Mouse (Mus musculus): Measurements from ENCODE around the gene Klrg1. TPM values are rescaled to one million over a fixed set of nuclear protein-coding genes. Genes with fewer than 3 reads are reported as not detected.

Klrg1 gene
- polyA plus RNA-seq, 1 experiment: 0.28 TPM

DNA sequence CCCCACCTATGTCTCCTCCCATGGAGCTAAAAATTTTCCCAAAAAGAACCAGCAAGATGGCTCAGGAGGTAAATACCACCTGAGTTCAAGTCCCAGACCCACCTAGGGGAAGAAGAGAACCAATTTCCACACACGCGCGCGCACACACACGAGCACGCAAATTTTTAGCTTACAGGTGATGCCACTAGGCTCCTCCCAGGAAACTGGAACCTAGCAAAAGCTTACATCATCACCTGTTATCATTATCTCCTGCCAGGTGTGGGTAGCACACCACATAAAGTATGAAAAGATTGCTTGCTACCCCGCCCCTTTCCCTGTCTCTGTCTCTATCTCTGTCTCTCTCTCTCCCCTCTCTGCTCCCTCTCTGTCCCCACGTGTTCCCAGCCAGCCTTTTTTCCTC, 10.4 kb upstream of the Klrg1 start:
- peaks cover 4% of the 10 kb centered on the region; the same call in 1 of the 2 replicates for H3K27me3 ChIP-seq (ENCODE audit: control insufficient read depth, insufficient read depth, low read length)
- no peak overlapping the region for H3K4me3 ChIP-seq (ENCODE audit: low read depth, low read length)
- H3K27ac ChIP-seq (ENCODE audit: insufficient read depth, low read depth, low read length): no peak overlapping the region
- no peak for TF ChIP-seq CTCF (IDR thresholded peaks at IDR 0.05; ENCODE audit: extremely low read depth, insufficient read length, insufficient replicate concordance, low read depth, low read length)
- no peak for TF ChIP-seq POLR2A (IDR thresholded peaks at IDR 0.05; ENCODE audit: low read depth, low read length)
- WGBS: 86% methylated on average over 8 of the region's 8 CpGs
- H3K4me1 ChIP-seq (ENCODE audit: control insufficient read depth, insufficient read depth, insufficient read length, low read length): no peaks in the 10 kb centered on the region
- no peaks in the 10 kb centered on the region for H3K36me3 ChIP-seq (ENCODE audit: control insufficient read depth, insufficient read depth, low read length)

GRCm38 (mm10) chr6:122292184-122292583, 9.5 kb upstream of the Klrg1 start:
- H3K4me3 ChIP-seq (ENCODE audit: low read depth, low read length): no peak overlapping the region
- H3K27me3 ChIP-seq (ENCODE audit: control insufficient read depth, insufficient read depth, low read length): peaks cover 4% of the 10 kb centered on the region; the same call in 1 of the 2 replicates
- WGBS: 43% methylated on average over 2 of the region's 2 CpGs
- no peaks in the 10 kb centered on the region for H3K36me3 ChIP-seq (ENCODE audit: control insufficient read depth, insufficient read depth, low read length)
- TF ChIP-seq POLR2A (IDR thresholded peaks at IDR 0.05; ENCODE audit: low read depth, low read length): no peak
- TF ChIP-seq CTCF (IDR thresholded peaks at IDR 0.05; ENCODE audit: extremely low read depth, insufficient read length, insufficient replicate concordance, low read depth, low read length): no peak
- H3K27ac ChIP-seq (ENCODE audit: insufficient read depth, low read depth, low read length): no peak overlapping the region
- no peaks in the 10 kb centered on the region for H3K4me1 ChIP-seq (ENCODE audit: control insufficient read depth, insufficient read depth, insufficient read length, low read length)

- H3K4me3 ChIP-seq (ENCODE audit: low read depth, low read length): no peak overlapping the region
- no peaks in the 10 kb centered on the region for H3K36me3 ChIP-seq (ENCODE audit: control insufficient read depth, insufficient read depth, low read length)
- H3K27ac ChIP-seq (ENCODE audit: insufficient read depth, low read depth, low read length): no peak overlapping the region
- TF ChIP-seq POLR2A (IDR thresholded peaks at IDR 0.05; ENCODE audit: low read depth, low read length) (no peak), CTCF (IDR thresholded peaks at IDR 0.05; ENCODE audit: extremely low read depth, insufficient read length, insufficient replicate concordance, low read depth, low read length) (no peak)
- no peaks in the 10 kb centered on the region for H3K27me3 ChIP-seq (ENCODE audit: control insufficient read depth, insufficient read depth, low read length)
- no peaks in the 10 kb centered on the region for H3K4me1 ChIP-seq (ENCODE audit: control insufficient read depth, insufficient read depth, insufficient read length, low read length)
- 48% methylated on average over 3 of the region's 3 CpGs for WGBS
Observed at GRCm38 (mm10) chr6:122291735-122292134, 9.1 kb upstream of the Klrg1 start.

DNA sequence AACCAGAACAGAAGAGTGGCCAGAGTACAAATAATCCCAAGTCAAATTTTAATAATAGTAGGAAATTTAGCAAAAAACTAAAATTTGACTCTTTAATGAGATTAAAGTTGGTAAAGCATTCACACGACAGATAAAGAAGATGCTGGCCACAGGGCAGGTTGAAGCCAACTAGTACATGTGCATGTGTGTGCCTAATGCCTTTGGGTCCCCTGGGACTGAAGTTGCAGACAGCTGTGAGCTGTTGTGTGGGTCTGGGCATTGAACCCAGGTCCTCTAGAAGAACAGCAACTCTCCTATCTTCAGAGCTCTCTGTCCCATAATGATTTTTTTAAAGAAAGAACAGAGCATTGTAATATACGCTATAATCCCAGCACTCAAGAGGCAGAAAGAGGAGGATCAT, 8.6 kb upstream of the Klrg1 start:
- Histone ChIP-seq H3K27ac (ENCODE audit: insufficient read depth, low read depth, low read length) (no peak overlapping the region), H3K36me3 (ENCODE audit: control insufficient read depth, insufficient read depth, low read length) (no peaks in the 10 kb centered on the region), H3K4me1 (ENCODE audit: control insufficient read depth, insufficient read depth, insufficient read length, low read length) (no peaks in the 10 kb centered on the region), H3K27me3 (ENCODE audit: control insufficient read depth, insufficient read depth, low read length) (no peaks in the 10 kb centered on the region), H3K4me3 (ENCODE audit: low read depth, low read length) (no peak overlapping the region)
- TF ChIP-seq POLR2A (IDR thresholded peaks at IDR 0.05; ENCODE audit: low read depth, low read length) (no peak), CTCF (IDR thresholded peaks at IDR 0.05; ENCODE audit: extremely low read depth, insufficient read length, insufficient replicate concordance, low read depth, low read length) (no peak)
- 80% methylated on average over 2 of the region's 2 CpGs for WGBS

- Histone ChIP-seq H3K4me3 (ENCODE audit: low read depth, low read length) (no peak overlapping the region), H3K27ac (ENCODE audit: insufficient read depth, low read depth, low read length) (no peak overlapping the region), H3K4me1 (ENCODE audit: control insufficient read depth, insufficient read depth, insufficient read length, low read length) (no peaks in the 10 kb centered on the region), H3K27me3 (ENCODE audit: control insufficient read depth, insufficient read depth, low read length) (no peaks in the 10 kb centered on the region), H3K36me3 (ENCODE audit: control insufficient read depth, insufficient read depth, low read length) (no peaks in the 10 kb centered on the region)
- TF ChIP-seq CTCF (IDR thresholded peaks at IDR 0.05; ENCODE audit: extremely low read depth, insufficient read length, insufficient replicate concordance, low read depth, low read length) (no peak), POLR2A (IDR thresholded peaks at IDR 0.05; ENCODE audit: low read depth, low read length) (no peak)
- 26% methylated on average over 3 of the region's 3 CpGs for WGBS
Observed at GRCm38 (mm10) chr6:122290253-122290652, 7.6 kb upstream of the Klrg1 start.

DNA sequence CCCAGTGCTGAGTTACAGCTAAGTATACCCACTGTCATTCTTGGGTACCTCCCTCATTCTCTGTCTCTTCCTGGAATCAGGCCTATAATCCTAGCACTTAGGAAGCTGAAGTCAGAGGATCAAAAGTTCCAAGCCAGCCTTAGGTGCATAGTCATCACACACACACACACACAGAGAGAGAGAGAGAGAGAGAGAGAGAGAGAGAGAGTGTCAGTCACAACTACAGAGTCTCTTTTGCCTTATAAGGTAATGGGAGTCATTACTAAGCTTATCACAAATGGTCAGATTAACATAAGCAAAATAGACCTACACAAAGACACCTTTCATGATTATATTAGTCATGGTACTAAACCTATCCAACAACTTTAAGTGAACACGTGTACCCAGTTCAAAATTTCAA, 6.6 kb upstream of the Klrg1 start:
- Histone ChIP-seq H3K36me3 (ENCODE audit: control insufficient read depth, insufficient read depth, low read length) (no peaks in the 10 kb centered on the region), H3K4me1 (ENCODE audit: control insufficient read depth, insufficient read depth, insufficient read length, low read length) (no peaks in the 10 kb centered on the region), H3K27me3 (ENCODE audit: control insufficient read depth, insufficient read depth, low read length) (no peaks in the 10 kb centered on the region), H3K4me3 (ENCODE audit: low read depth, low read length) (no peak overlapping the region), H3K27ac (ENCODE audit: insufficient read depth, low read depth, low read length) (no peak overlapping the region)
- WGBS: 36% methylated on average over 1 of the region's 1 CpGs
- no peak for TF ChIP-seq CTCF (IDR thresholded peaks at IDR 0.05; ENCODE audit: extremely low read depth, insufficient read length, insufficient replicate concordance, low read depth, low read length)
- TF ChIP-seq POLR2A (IDR thresholded peaks at IDR 0.05; ENCODE audit: low read depth, low read length): no peak

DNA sequence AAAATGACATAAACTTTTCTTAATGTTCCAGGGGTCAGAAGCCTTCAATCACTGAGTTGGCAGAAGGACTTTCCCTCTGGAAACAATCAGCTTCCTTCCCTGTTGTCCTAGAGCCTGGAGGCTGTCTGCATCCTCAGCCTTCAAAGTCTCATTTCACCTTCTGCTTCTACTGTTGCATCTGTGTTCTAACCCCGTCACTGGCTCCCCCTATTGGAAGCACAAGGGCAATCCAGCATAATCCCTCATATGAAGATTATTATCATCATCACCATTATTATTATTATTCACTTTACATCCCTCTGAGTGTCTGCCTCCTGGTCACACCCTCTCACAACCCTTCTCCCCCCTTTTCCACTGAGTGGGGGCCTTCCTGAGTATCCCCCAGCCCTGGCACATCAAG, 5.6 kb upstream of the Klrg1 start:
- Histone ChIP-seq H3K4me1 (ENCODE audit: control insufficient read depth, insufficient read depth, insufficient read length, low read length) (no peaks in the 10 kb centered on the region), H3K27ac (ENCODE audit: insufficient read depth, low read depth, low read length) (no peak overlapping the region), H3K36me3 (ENCODE audit: control insufficient read depth, insufficient read depth, low read length) (no peaks in the 10 kb centered on the region), H3K4me3 (ENCODE audit: low read depth, low read length) (no peak overlapping the region), H3K27me3 (ENCODE audit: control insufficient read depth, insufficient read depth, low read length) (no peaks in the 10 kb centered on the region)
- 29% methylated on average over 1 of the region's 1 CpGs for WGBS
- TF ChIP-seq POLR2A (IDR thresholded peaks at IDR 0.05; ENCODE audit: low read depth, low read length) (no peak), CTCF (IDR thresholded peaks at IDR 0.05; ENCODE audit: extremely low read depth, insufficient read length, insufficient replicate concordance, low read depth, low read length) (no peak)

DNA sequence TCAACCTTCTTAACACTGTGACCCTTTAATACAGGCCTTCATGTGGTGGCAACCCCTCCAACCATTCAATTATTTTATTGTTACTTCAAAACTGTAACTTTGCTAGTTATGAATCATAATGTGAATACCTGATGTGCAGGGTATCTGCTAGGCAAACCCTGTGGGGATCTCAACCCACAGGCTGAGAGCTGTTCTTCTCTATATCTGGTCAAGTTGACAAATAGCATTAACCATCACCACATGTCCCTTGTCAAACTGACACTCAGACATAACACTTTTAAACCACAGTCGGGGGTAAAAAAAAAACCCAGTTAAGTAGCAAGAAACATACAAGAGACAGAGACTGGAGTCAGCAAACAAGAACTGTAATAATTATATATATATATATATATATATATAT, 2.1 kb upstream of the Klrg1 start:
- no peak overlapping the region for H3K27ac ChIP-seq (ENCODE audit: insufficient read depth, low read depth, low read length)
- TF ChIP-seq POLR2A (IDR thresholded peaks at IDR 0.05; ENCODE audit: low read depth, low read length) (no peak), CTCF (IDR thresholded peaks at IDR 0.05; ENCODE audit: extremely low read depth, insufficient read length, insufficient replicate concordance, low read depth, low read length) (no peak)
- H3K4me3 ChIP-seq (ENCODE audit: low read depth, low read length): no peak overlapping the region
- no peaks in the 10 kb centered on the region for H3K4me1 ChIP-seq (ENCODE audit: control insufficient read depth, insufficient read depth, insufficient read length, low read length)
- H3K36me3 ChIP-seq (ENCODE audit: control insufficient read depth, insufficient read depth, low read length): no peaks in the 10 kb centered on the region
- no peaks in the 10 kb centered on the region for H3K27me3 ChIP-seq (ENCODE audit: control insufficient read depth, insufficient read depth, low read length)
- WGBS: 52% methylated on average over 1 of the region's 1 CpGs

Data from small intestine, adult 2 months (tissue).